Mouse (Mus musculus) liver, embryonic 12.5 days (tissue): ENCODE results near the gene Ccdc155. TPM values are rescaled to one million over a fixed set of nuclear protein-coding genes. Genes with fewer than 3 reads are reported as not detected.
A peak's percentile ranks its signal among the peaks of the same experiment; 100 is the strongest.

Experiments
- ATAC-seq: fragments of 200-750 bp; cut with Nextera tagmentation; 2 replicates; pipeline ENCODE4 v1.8.0; 2017; ENCODE audit warnings: moderate number of reproducible peaks, mild to moderate bottlenecking, moderate library complexity
- H3K27ac ChIP-seq: fragments of 300-500 bp; sonication (generic); 2 replicates; pipeline ENCODE4 v1.5.1; 2016; ENCODE audit warnings: mild to moderate bottlenecking
- H3K27me3 ChIP-seq: fragments of 300-500 bp; sonication (generic); replicated peaks from 2 replicates; pipeline ENCODE4 v1.6.1; 2016; ENCODE audit warnings: mild to moderate bottlenecking, moderate library complexity
- H3K36me3 ChIP-seq: fragments of 300-500 bp; sonication (generic); 2 replicates; pipeline ENCODE4 v1.6.1; 2016; ENCODE audit warnings: mild to moderate bottlenecking, moderate library complexity
- H3K4me1 ChIP-seq: fragments of 300-500 bp; sonication (generic); 2 replicates; pipeline ENCODE4 v1.6.1; 2016
- H3K4me2 ChIP-seq: fragments of 300-500 bp; sonication (generic); 2 replicates; pipeline ENCODE4 v1.6.1; 2016; ENCODE audit warnings: mild to moderate bottlenecking, moderate library complexity
- H3K4me3 ChIP-seq: fragments of 300-500 bp; sonication (generic); 2 replicates; pipeline ENCODE4 v1.5.1; 2016; ENCODE audit warnings: mild to moderate bottlenecking, moderate library complexity
- H3K9ac ChIP-seq: fragments of 300-500 bp; sonication (generic); 2 replicates; pipeline ENCODE4 v1.6.1; 2016; ENCODE audit warnings: mild to moderate bottlenecking, moderate library complexity
- H3K9me3 ChIP-seq: fragments of 300-500 bp; sonication (generic); replicated peaks from 2 replicates; pipeline ENCODE4 v1.6.1; 2016; ENCODE audit warnings: mild to moderate bottlenecking, moderate library complexity
- WGBS: fragments of 180-500 bp; shearing (Covaris S2); methylation state at CpG from one replicate; pipeline ENCODE4 v1.1.7; 2016; ENCODE audit not compliant: insufficient replicate concordance; 5-methylcytosine and 5-hydroxymethylcytosine counted together
- microRNA-seq: library from miRNA; unstranded; fragments of <30 nt; microRNA quantifications from one replicate; pipeline ENCODE4, GENCODE M21; 2017
- polyA plus RNA-seq: library from polyadenylated mRNA; unstranded; fragments of >200 nt; fragmentation: Nextera tagmentation; extraction: Ambion mirVana; gene quantifications from 2 replicates; pipeline ENCODE4 v1.2.1, GENCODE M21; 2016

Ccdc155 gene
- polyA plus RNA-seq, 1 experiment from 2014 or later = 0.07 TPM

DNA sequence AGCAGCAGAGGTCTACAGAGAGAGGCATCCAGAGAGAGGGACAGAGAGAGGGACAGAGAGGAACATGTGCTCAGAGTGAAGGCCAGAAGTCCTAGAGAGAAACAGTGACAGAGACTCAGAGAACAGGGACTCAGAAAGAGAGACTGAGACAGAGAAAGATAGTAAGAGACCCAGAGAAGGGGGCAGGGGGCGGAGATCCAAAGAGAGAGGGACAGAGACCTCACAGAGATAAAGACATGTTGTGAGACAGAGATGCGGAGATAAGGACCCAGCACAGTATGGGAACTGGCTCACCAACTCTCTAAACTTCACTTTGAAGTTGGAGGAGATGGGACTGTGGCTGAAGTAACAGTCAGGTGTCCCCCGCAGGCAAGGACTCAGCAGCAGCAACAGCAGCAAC lies 69.3 kb downstream of the Ccdc155 start:
- WGBS = 30% methylated on average over 3 of the region's 3 CpGs
- peaks cover 66% of the 10 kb centered on the region for H3K4me1 ChIP-seq

DNA sequence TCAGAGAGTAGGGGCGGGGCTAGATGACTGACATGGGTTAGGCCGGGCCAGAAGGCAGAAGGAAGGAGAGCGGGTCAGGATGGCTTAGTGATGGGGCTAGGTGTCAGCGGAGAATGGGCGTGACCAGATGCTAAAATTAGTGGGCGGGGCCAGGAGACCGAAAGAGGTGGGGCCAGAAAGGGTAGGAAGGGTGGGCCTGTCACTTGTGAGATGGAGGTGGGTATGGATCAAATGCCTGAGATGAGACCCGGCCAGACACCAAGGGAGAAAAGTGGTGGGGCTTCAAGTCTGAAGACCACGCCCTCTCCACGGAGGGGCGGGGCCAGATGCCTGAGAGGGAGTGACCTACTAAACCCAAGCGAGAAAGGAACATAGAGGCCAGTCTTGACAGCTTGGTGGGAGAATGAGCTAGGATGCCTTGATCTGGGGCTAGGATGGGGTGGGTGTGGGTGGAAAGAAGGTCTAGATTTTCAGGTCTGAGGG lies 70.1 kb downstream of the Ccdc155 start:
- WGBS = 3% methylated on average over 12 of the region's 12 CpGs
- Histone ChIP-seq H3K27me3 (no peaks in the 10 kb centered on the region), H3K9ac (peak overlapping the region; percentile 81), H3K4me1 (peaks cover 66% of the 10 kb centered on the region), H3K4me3 (peak overlapping the region; percentile 75), H3K27ac (peak overlapping the region; percentile 83), H3K36me3 (peaks cover 10% of the 10 kb centered on the region), H3K4me2 (peak overlapping the region; percentile 94), H3K9me3 (no peaks in the 10 kb centered on the region)
- ATAC-seq = peak; percentile 59

More for the DNA sequence above, 69.3 kb downstream of the Ccdc155 start:
- Histone ChIP-seq H3K9me3 (no peaks in the 10 kb centered on the region), H3K36me3 (peaks cover 14% of the 10 kb centered on the region), H3K9ac (peak overlapping the region; percentile 81), H3K27me3 (no peaks in the 10 kb centered on the region), H3K4me3 (peak overlapping the region; percentile 75), H3K4me2 (peak overlapping the region; percentile 94), H3K27ac (peak overlapping the region; percentile 83)
- 0 out of 2 replicates have a peak, but pooled peaks have one; percentile 6 for ATAC-seq

Small RNAs within 50 kb of the gene (microRNA-seq; reads per million reads assigned to microRNA genes)
- gene Mir7055 = not detected

Other genes starting within 250 kb of the Ccdc155 start
- 4.0 and 4.3 TPM in 2 replicates for gene Cpt1c, start 230.0 kb downstream of the Ccdc155 start, polyA plus RNA-seq
- gene Prmt1, start 218.3 kb downstream of the Ccdc155 start, polyA plus RNA-seq = 248 and 262 TPM in 2 replicates
- gene Irf3, start 207.2 kb downstream of the Ccdc155 start, polyA plus RNA-seq = 50.4 and 55.9 TPM in 2 replicates
- 23.6 and 25.4 TPM in 2 replicates for gene Bcl2l12, start 206.2 kb downstream of the Ccdc155 start, polyA plus RNA-seq
- gene Scaf1, start 188.5 kb downstream of the Ccdc155 start, polyA plus RNA-seq = 19.0 and 21.4 TPM in 2 replicates
- 13.9 and 15.5 TPM in 2 replicates for gene Rras, start 186.9 kb downstream of the Ccdc155 start, polyA plus RNA-seq
- 3.0 and 4.1 TPM in 2 replicates for gene Prr12, start 152.0 kb downstream of the Ccdc155 start, polyA plus RNA-seq
- gene Nosip, start 142.5 kb downstream of the Ccdc155 start, polyA plus RNA-seq = 31.6 and 38.7 TPM in 2 replicates
- gene Prrg2, start 142.2 kb downstream of the Ccdc155 start, polyA plus RNA-seq = 8.5 and 8.6 TPM in 2 replicates
- 69.1 and 70.9 TPM in 2 replicates for gene Rcn3, start 112.7 kb downstream of the Ccdc155 start, polyA plus RNA-seq
- gene Fcgrt, start 101.0 kb downstream of the Ccdc155 start, polyA plus RNA-seq = 26.6 and 26.9 TPM in 2 replicates
- 1,421 and 1,491 TPM in 2 replicates for gene Rps11, start 80.5 kb downstream of the Ccdc155 start, polyA plus RNA-seq
- gene Rpl13a, start 76.1 kb downstream of the Ccdc155 start, polyA plus RNA-seq = 1,134 and 1,149 TPM in 2 replicates
- 0.27 and 0.59 TPM in 2 replicates for gene Gm45713, start 68.7 kb downstream of the Ccdc155 start, polyA plus RNA-seq
- 5.1 and 5.7 TPM in 2 replicates for gene Flt3l, start 68.5 kb downstream of the Ccdc155 start, polyA plus RNA-seq
- gene Pih1d1, start 50.6 kb downstream of the Ccdc155 start, polyA plus RNA-seq = 60.5 and 61.7 TPM in 2 replicates
- gene Aldh16a1, start 50.3 kb downstream of the Ccdc155 start, polyA plus RNA-seq = 35.9 and 41.2 TPM in 2 replicates
- gene Slc17a7, start 40.9 kb downstream of the Ccdc155 start, polyA plus RNA-seq = not detected in 2 replicates
- gene Gfy, start 25.3 kb downstream of the Ccdc155 start, polyA plus RNA-seq = not detected in 2 replicates
- not detected in 2 replicates for gene Pth2, start 23.9 kb downstream of the Ccdc155 start, polyA plus RNA-seq
- gene Dkkl1, start 7.3 kb upstream of the Ccdc155 start, polyA plus RNA-seq = 1.9 and 3.0 TPM in 2 replicates
- gene Tead2, start 10.9 kb upstream of the Ccdc155 start, polyA plus RNA-seq = 23.6 and 28.2 TPM in 2 replicates
- gene Cd37, start 34.2 kb upstream of the Ccdc155 start, polyA plus RNA-seq = 14.0 and 14.6 TPM in 2 replicates
- gene Slc6a16, start 36.2 kb upstream of the Ccdc155 start, polyA plus RNA-seq = not detected in 2 replicates
- not detected in 2 replicates for gene Slc6a21, start 72.6 kb upstream of the Ccdc155 start, polyA plus RNA-seq
- gene Trpm4, start 128.9 kb upstream of the Ccdc155 start, polyA plus RNA-seq = 1.2 and 2.2 TPM in 2 replicates
- gene Hrc, start 130.4 kb upstream of the Ccdc155 start, polyA plus RNA-seq = 0.08 and 0.23 TPM in 2 replicates
- 0.37 and 0.45 TPM in 2 replicates for gene Ppfia3, start 162.1 kb upstream of the Ccdc155 start, polyA plus RNA-seq
- gene Lin7b, start 165.7 kb upstream of the Ccdc155 start, polyA plus RNA-seq = 0.38 TPM in 1 of 2 replicates, not detected in the other
- gene Snrnp70, start 190.8 kb upstream of the Ccdc155 start, polyA plus RNA-seq = 170 and 179 TPM in 2 replicates
- gene Kcna7, start 200.8 kb upstream of the Ccdc155 start, polyA plus RNA-seq = 0.05 and 0.10 TPM in 2 replicates
- gene Ntf5, start 208.8 kb upstream of the Ccdc155 start, polyA plus RNA-seq = 0.81 and 0.87 TPM in 2 replicates
- gene Lhb, start 215.9 kb upstream of the Ccdc155 start, polyA plus RNA-seq = not detected in 2 replicates
- 8.6 and 10.2 TPM in 2 replicates for gene Gys1, start 230.0 kb upstream of the Ccdc155 start, polyA plus RNA-seq
- gene Ruvbl2, start 233.2 kb upstream of the Ccdc155 start, polyA plus RNA-seq = 135 and 141 TPM in 2 replicates